In the genomic region with DNA sequence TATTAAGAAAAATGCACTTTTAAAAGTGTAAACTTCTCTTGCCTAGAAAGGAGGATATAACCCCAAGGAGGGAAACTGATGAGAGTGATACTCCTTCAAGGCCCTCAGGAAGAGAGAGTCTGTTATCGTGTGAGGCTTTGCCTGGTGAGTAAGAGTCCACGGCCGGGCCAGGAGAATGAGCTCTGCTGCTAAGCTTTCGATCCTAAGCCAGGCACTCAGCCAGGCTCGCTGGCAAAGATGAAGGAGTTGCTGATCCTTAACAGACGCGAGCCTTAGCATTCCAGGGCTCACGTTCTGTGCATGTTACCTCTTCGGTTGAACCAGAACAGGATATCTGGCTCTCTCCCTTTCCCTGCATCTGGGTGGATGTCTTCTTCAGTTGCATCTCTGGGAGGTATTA, we compare ENCODE assay signal across 9 mouse cellular contexts. TPM values are rescaled to one million over a fixed set of nuclear protein-coding genes. Genes with fewer than 3 reads are reported as not detected.
DNase-seq lines count a peak whose midpoint lies in the region; ATAC-seq lines count a peak whose summit lies in the region.
"Had no signal": no experiment of that assay in that cellular context is flagged by ENCODE, and none has a peak within 500 bp of the region (broad histone marks: within the 10 kb centered on the region; RNA-seq: fewer than 3 reads in every experiment).

No protein-coding gene starts in this region.

- H3K4me2 ChIP-seq in limb, embryonic 13.5 days (replicated peaks), result no peak overlapping the region
- H3K4me2 ChIP-seq: liver, embryonic 13.5 days had no signal

- H3K4me3 ChIP-seq in limb, embryonic 13.5 days, result no peak overlapping the region
- H3K4me3 ChIP-seq: liver, embryonic 13.5 days had no signal

- peak; percentile 79; the same call in 1 of the 2 replicates for ATAC-seq in limb, embryonic 13.5 days (ENCODE audit: low FRiP score, low read depth)

- peaks cover 24% of the 10 kb centered on the region for H3K4me1 ChIP-seq in limb, embryonic 13.5 days

- H3K9ac ChIP-seq in limb, embryonic 13.5 days, result no peak overlapping the region
- H3K9ac ChIP-seq: liver, embryonic 13.5 days had no signal

- no peaks in the 10 kb centered on the region for H3K36me3 ChIP-seq in limb, embryonic 13.5 days
- H3K36me3 ChIP-seq: liver, embryonic 13.5 days had no signal

- peak overlapping the region; percentile 83 for H3K27ac ChIP-seq in limb, embryonic 13.5 days
- H3K27ac ChIP-seq: liver, embryonic 13.5 days had no signal

- H3K27me3 ChIP-seq in limb, embryonic 13.5 days, result no peaks in the 10 kb centered on the region
- H3K27me3 ChIP-seq: liver, embryonic 13.5 days had no signal

- H3K9me3 ChIP-seq in limb, embryonic 13.5 days, result no peaks in the 10 kb centered on the region
- H3K9me3 ChIP-seq: liver, embryonic 13.5 days had no signal

- intact Hi-C loops in gastrocnemius, postnatal 14 days (cut with DNase I; ENCODE audit: low total_unique reads), result no loop called here
- intact Hi-C loops in left cerebral cortex, postnatal 14 days (cut with DNase I), result no loop called here

- 23% methylated on average over 9 of the region's 9 CpGs for WGBS in limb, embryonic 13.5 days

- peak; percentile 47 to 64 for DNase-seq in adrenal gland, adult (ENCODE audit: inconsistent age in 2 of 2, low spot score in 1 of 2)
- no peak for DNase-seq in adrenal gland, postnatal 4 days (ENCODE audit: low spot score in 2 of 2)
- DNase-seq in adrenal gland, postnatal 25 days, result peak; percentile 58
- DNase-seq in gastrocnemius, postnatal 14 days, result peak; percentile 89
- peak; percentile 41 for DNase-seq in urinary bladder, adult 2 months (ENCODE audit: low spot score)
- DNase-seq in left cerebral cortex, postnatal 14 days (ENCODE audit: low spot score in 2 of 2), result no peak
- DNase-seq in thymus, postnatal 10 days (ENCODE audit: low spot score in 2 of 2), result no peak
- DNase-seq: liver, embryonic 13.5 days had no signal

RNA-seq across cellular contexts. Expression of gene Gm5148, which starts 11.8 kb away (rescaled TPM):
- 1 to 10 TPM in 1 of 2 experiments, under 1 TPM in 1; 0.40 to 1.1 TPM for total RNA-seq in adrenal gland, postnatal 4 days (2021)
- 0.46 TPM in 1 of 2 replicates, not detected in the other for total RNA-seq in adrenal gland, postnatal 25 days (2021)
- total RNA-seq in gastrocnemius, postnatal 14 days (2021), result under 1 TPM in 1 of 2 experiments, not detected in 1; 0.27 TPM
- polyA plus RNA-seq in limb, embryonic 13.5 days (2015; fragmentation: Nextera tagmentation; extraction: Ambion mirVana), result 5.6 and 7.5 TPM in 2 replicates
- 5.0 and 6.5 TPM in 2 replicates for polyA plus RNA-seq in urinary bladder, adult 2 months (2012; rRNA removed)
- 1 to 10 TPM; 2.1 to 2.6 TPM for total RNA-seq in left cerebral cortex, postnatal 14 days (2021)

Comparison
In these comparisons a context has a peak if more than half of its experiments do, and no peak if none do; other contexts are left out.
1. DNase-seq: peak in adrenal gland, adult (2 of 2), adrenal gland, postnatal 25 days (single experiment), gastrocnemius, postnatal 14 days (single experiment) and urinary bladder, adult 2 months (single experiment); none in adrenal gland, postnatal 4 days (0 of 2), left cerebral cortex, postnatal 14 days (0 of 2) and thymus, postnatal 10 days (0 of 2).